Mouse (Mus musculus): Measurements from ENCODE around the gene Gimap4.
"Not testable (repeated sequence)": the region's sequence is repeated elsewhere in the genome, so short reads cannot be mapped to it uniquely, and the experiment has no call there.

Gene Gimap4

GRCm38 (mm10) chr6:48682271-48682670, 2.1 kb upstream of the Gimap4 start:
- no peaks in the 10 kb centered on the region for H3K27me3 ChIP-seq (ENCODE audit: control insufficient read depth, insufficient read depth, low read length, poor library complexity, severe bottlenecking)
- no peak for DNase-seq (ENCODE audit: low read depth, low spot score)
- peaks cover 8% of the 10 kb centered on the region for H3K36me3 ChIP-seq (ENCODE audit: control insufficient read depth, insufficient read depth, low read length, poor library complexity, severe bottlenecking)

GRCm38 (mm10) chr6:48683263-48683821, 1.0 kb upstream of the Gimap4 start:
- DNase-seq (ENCODE audit: low read depth, low spot score), result peak; percentile 56
- H3K36me3 ChIP-seq (ENCODE audit: control insufficient read depth, insufficient read depth, low read length, poor library complexity, severe bottlenecking); H3K27me3 ChIP-seq (ENCODE audit: control insufficient read depth, insufficient read depth, low read length, poor library complexity, severe bottlenecking): not testable (repeated sequence)

GRCm38 (mm10) chr6:48684806-48685205, 457 bp downstream of the Gimap4 start:
- DNase-seq (ENCODE audit: low read depth, low spot score), result no peak
- peaks cover 5% of the 10 kb centered on the region; the same call in 1 of the 2 replicates for H3K36me3 ChIP-seq (ENCODE audit: control insufficient read depth, insufficient read depth, low read length, poor library complexity, severe bottlenecking)
- no peaks in the 10 kb centered on the region for H3K27me3 ChIP-seq (ENCODE audit: control insufficient read depth, insufficient read depth, low read length, poor library complexity, severe bottlenecking)

- no peak for DNase-seq (ENCODE audit: low read depth, low spot score)
- peaks cover 8% of the 10 kb centered on the region; the same call in 1 of the 2 replicates for H3K36me3 ChIP-seq (ENCODE audit: control insufficient read depth, insufficient read depth, low read length, poor library complexity, severe bottlenecking)
- no peaks in the 10 kb centered on the region for H3K27me3 ChIP-seq (ENCODE audit: control insufficient read depth, insufficient read depth, low read length, poor library complexity, severe bottlenecking)
Observed at GRCm38 (mm10) chr6:48685251-48685650, 902 bp downstream of the Gimap4 start.

GRCm38 (mm10) chr6:48685694-48686665, 1.6 kb downstream of the Gimap4 start:
- no peaks in the 10 kb centered on the region for H3K27me3 ChIP-seq (ENCODE audit: control insufficient read depth, insufficient read depth, low read length, poor library complexity, severe bottlenecking)
- H3K36me3 ChIP-seq (ENCODE audit: control insufficient read depth, insufficient read depth, low read length, poor library complexity, severe bottlenecking), result peaks cover 14% of the 10 kb centered on the region; the same call in 1 of the 2 replicates
- DNase-seq (ENCODE audit: low read depth, low spot score), result no peak

- peak; percentile 66 for DNase-seq (ENCODE audit: low read depth, low spot score)
Observed at GRCm38 (mm10) chr6:48687077-48687476, 2.7 kb downstream of the Gimap4 start.

GRCm38 (mm10) chr6:48689320-48689719, 5.0 kb downstream of the Gimap4 start:
- peak; percentile 78 for DNase-seq (ENCODE audit: low read depth, low spot score)
- H3K36me3 ChIP-seq (ENCODE audit: control insufficient read depth, insufficient read depth, low read length, poor library complexity, severe bottlenecking), result peaks cover 21% of the 10 kb centered on the region; the same call in 1 of the 2 replicates
- no peaks in the 10 kb centered on the region for H3K27me3 ChIP-seq (ENCODE audit: control insufficient read depth, insufficient read depth, low read length, poor library complexity, severe bottlenecking)

More at GRCm38 (mm10) chr6:48687077-48687476, 2.7 kb downstream of the Gimap4 start:
- no peaks in the 10 kb centered on the region for H3K27me3 ChIP-seq (ENCODE audit: control insufficient read depth, insufficient read depth, low read length, poor library complexity, severe bottlenecking)
- H3K36me3 ChIP-seq (ENCODE audit: control insufficient read depth, insufficient read depth, low read length, poor library complexity, severe bottlenecking), result peaks cover 14% of the 10 kb centered on the region; the same call in 1 of the 2 replicates

GRCm38 (mm10) chr6:48692962-48693361, 8.6 kb downstream of the Gimap4 start:
- DNase-seq (ENCODE audit: low read depth, low spot score), result peak; percentile 87
- Histone ChIP-seq H3K36me3 (ENCODE audit: control insufficient read depth, insufficient read depth, low read length, poor library complexity, severe bottlenecking) (peaks cover 17% of the 10 kb centered on the region; the same call in 1 of the 2 replicates), H3K27me3 (ENCODE audit: control insufficient read depth, insufficient read depth, low read length, poor library complexity, severe bottlenecking) (no peaks in the 10 kb centered on the region)

GRCm38 (mm10) chr6:48696830-48697554, 12.6 kb downstream of the Gimap4 start:
- peak; percentile 47 for DNase-seq (ENCODE audit: low read depth, low spot score)
- Histone ChIP-seq H3K27me3 (ENCODE audit: control insufficient read depth, insufficient read depth, low read length, poor library complexity, severe bottlenecking) (no peaks in the 10 kb centered on the region), H3K36me3 (ENCODE audit: control insufficient read depth, insufficient read depth, low read length, poor library complexity, severe bottlenecking) (peaks cover 9% of the 10 kb centered on the region)

GRCm38 (mm10) chr6:48697555-48697930, 13.2 kb downstream of the Gimap4 start:
- no peak for DNase-seq (ENCODE audit: low read depth, low spot score)
- Histone ChIP-seq H3K27me3 (ENCODE audit: control insufficient read depth, insufficient read depth, low read length, poor library complexity, severe bottlenecking) (no peaks in the 10 kb centered on the region), H3K36me3 (ENCODE audit: control insufficient read depth, insufficient read depth, low read length, poor library complexity, severe bottlenecking) (peaks cover 10% of the 10 kb centered on the region)

- no peaks in the 10 kb centered on the region for H3K27me3 ChIP-seq (ENCODE audit: control insufficient read depth, insufficient read depth, low read length, poor library complexity, severe bottlenecking)
- DNase-seq (ENCODE audit: low read depth, low spot score), result no peak
- H3K36me3 ChIP-seq (ENCODE audit: control insufficient read depth, insufficient read depth, low read length, poor library complexity, severe bottlenecking), result peaks cover 11% of the 10 kb centered on the region
Observed at GRCm38 (mm10) chr6:48698066-48698856, 13.9 kb downstream of the Gimap4 start.

- DNase-seq (ENCODE audit: low read depth, low spot score), result peak; percentile 60
- Histone ChIP-seq H3K36me3 (ENCODE audit: control insufficient read depth, insufficient read depth, low read length, poor library complexity, severe bottlenecking) (peaks cover 10% of the 10 kb centered on the region), H3K27me3 (ENCODE audit: control insufficient read depth, insufficient read depth, low read length, poor library complexity, severe bottlenecking) (no peaks in the 10 kb centered on the region)
Observed at GRCm38 (mm10) chr6:48698888-48699287, 14.5 kb downstream of the Gimap4 start.

- DNase-seq (ENCODE audit: low read depth, low spot score), result peak; percentile 90
- Histone ChIP-seq H3K36me3 (ENCODE audit: control insufficient read depth, insufficient read depth, low read length, poor library complexity, severe bottlenecking) (peaks cover 17% of the 10 kb centered on the region), H3K27me3 (ENCODE audit: control insufficient read depth, insufficient read depth, low read length, poor library complexity, severe bottlenecking) (no peaks in the 10 kb centered on the region)
Observed at GRCm38 (mm10) chr6:48700251-48701075, 16.1 kb downstream of the Gimap4 start.
